Mouse (Mus musculus): ENCODE results near the gene Nrxn3.

Nrxn3 gene

GRCm38 (mm10) chr12:88808947-88809346 lies 86.3 kb downstream of the Nrxn3 start:
- DNase-seq (ENCODE audit: low read depth in 2 of 2, low spot score in 2 of 2), result no peak

DNA sequence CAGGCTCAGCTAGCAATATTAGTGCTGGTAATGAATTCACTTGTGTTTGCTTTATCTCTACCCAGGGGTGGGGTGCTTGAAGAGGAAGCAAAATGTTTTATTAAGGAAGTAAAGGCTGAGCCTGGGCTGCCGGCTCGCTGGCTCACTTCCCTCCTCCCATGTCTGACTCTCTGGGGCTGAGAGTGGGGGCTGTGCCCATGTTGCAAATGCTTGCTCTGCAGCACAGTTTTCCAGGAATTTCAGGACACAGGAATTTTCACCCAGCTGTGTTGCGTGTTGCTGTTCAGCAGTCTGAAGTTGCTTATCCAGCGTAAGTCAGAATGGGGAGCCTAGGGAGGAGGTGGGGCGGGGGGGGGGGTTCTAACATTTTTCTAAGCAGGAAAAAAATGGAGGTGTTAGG lies 89.5 kb downstream of the Nrxn3 start:
- DNase-seq (ENCODE audit: low read depth in 2 of 2, low spot score in 2 of 2), result no peak

DNA sequence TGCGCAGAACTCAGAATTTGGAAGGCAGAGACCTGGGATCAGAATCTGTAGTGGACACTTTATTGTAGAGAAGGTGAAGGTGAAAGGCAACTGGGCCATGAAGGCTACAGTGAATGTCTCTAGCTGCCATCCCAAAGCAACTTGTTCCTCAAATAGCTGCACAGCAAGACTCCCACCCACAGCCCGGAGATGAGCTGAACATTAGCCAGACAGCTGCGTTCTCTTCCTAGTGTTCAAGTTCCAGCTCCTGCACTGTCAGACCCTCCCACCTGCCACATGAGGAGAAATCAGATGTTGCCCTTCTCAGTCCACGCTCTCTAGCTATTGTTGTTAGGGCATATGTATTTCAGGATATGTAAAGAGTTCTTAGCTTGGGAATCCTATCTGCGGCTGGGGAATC lies 94.2 kb downstream of the Nrxn3 start:
- no peak for DNase-seq (ENCODE audit: low read depth in 2 of 2, low spot score in 2 of 2)

DNA sequence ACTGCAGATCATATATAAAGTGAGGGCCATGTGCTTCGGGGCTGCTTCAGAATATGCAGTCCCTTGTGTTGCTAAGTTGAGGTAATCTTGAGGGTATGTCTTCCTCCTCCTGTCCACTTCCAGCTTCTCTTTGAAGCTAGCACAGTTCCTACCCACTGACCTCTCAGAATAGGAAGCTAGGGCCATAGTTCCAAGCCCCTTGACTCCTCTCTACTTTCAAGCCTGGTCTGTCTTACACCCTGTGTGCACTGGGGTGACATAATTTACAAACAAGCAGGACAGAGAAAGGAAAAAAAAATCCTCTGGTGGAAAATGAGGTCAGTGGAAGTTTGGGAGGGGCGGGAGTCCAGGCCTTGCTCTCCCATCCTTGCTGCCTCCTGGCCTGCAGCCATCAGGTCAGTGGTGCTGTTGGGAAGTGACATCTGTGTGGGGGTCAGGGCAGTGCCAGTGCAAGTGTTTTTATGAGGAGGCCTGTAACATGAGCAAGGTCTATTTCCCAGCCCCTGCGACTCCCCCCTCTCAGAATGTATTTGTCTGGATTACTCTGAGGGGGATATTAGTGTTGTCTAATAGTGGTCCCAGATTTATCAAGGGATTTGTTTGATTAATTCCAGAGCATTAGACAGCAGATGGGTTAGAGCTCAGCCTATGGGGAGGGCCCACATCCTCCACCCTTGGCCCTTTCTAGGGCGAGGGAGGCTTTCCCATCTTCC lies 96.1 kb downstream of the Nrxn3 start:
- no peak for DNase-seq (ENCODE audit: low read depth in 2 of 2, low spot score in 2 of 2)

- no peak for DNase-seq (ENCODE audit: low read depth in 2 of 2, low spot score in 2 of 2)
Observed at GRCm38 (mm10) chr12:88819335-88819709, 96.6 kb downstream of the Nrxn3 start.

DNA sequence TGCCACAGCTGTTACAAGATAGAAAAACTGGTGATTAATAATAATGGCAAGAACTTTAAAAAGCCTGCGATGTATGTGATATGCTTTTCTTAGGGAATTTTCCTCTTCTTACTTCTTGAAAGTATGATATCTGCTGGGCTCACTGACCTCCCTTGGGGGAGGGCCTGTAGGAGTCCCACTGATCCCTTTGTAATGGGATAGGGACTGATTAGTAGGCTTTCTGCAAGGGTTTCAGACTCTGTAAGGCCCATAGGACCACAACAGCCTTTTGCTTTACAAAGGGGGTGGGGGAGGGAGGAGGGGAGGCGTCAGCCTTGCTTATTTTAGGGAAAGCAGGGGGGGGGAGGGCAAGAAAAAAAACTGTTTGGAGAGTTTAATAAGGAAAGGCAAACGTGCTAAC lies 97.5 kb downstream of the Nrxn3 start:
- DNase-seq (ENCODE audit: low read depth in 2 of 2, low spot score in 2 of 2), result no peak

DNA sequence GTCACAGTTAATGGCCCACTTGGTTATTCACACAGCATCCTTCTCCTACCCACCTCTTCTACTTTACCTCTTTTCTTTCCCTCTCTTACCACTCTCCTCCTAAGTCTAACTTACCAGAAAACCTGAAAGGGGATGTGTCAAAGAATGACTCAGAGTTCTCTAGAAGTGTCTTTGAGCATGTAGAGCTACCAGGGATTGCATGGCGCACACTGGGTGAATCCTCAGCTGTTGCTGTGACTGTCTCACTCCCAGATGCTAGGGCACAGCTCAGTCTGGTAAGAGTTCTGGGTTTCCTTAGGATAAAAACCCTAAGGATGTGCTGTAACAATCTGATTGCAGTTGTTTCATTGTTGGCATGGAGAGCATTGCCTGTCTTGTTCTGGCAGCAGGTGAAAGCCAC lies 108.2 kb downstream of the Nrxn3 start:
- DNase-seq (ENCODE audit: low read depth in 2 of 2, low spot score in 2 of 2), result no peak

GRCm38 (mm10) chr12:88835821-88836220 lies 113.1 kb downstream of the Nrxn3 start:
- no peak for DNase-seq (ENCODE audit: low read depth in 2 of 2, low spot score in 2 of 2)

- DNase-seq (ENCODE audit: low read depth in 2 of 2, low spot score in 2 of 2), result no peak
Observed at GRCm38 (mm10) chr12:88839724-88840123, 117.0 kb downstream of the Nrxn3 start.

GRCm38 (mm10) chr12:88841350-88841749 lies 118.7 kb downstream of the Nrxn3 start:
- no peak for DNase-seq (ENCODE audit: low read depth in 2 of 2, low spot score in 2 of 2)

DNA sequence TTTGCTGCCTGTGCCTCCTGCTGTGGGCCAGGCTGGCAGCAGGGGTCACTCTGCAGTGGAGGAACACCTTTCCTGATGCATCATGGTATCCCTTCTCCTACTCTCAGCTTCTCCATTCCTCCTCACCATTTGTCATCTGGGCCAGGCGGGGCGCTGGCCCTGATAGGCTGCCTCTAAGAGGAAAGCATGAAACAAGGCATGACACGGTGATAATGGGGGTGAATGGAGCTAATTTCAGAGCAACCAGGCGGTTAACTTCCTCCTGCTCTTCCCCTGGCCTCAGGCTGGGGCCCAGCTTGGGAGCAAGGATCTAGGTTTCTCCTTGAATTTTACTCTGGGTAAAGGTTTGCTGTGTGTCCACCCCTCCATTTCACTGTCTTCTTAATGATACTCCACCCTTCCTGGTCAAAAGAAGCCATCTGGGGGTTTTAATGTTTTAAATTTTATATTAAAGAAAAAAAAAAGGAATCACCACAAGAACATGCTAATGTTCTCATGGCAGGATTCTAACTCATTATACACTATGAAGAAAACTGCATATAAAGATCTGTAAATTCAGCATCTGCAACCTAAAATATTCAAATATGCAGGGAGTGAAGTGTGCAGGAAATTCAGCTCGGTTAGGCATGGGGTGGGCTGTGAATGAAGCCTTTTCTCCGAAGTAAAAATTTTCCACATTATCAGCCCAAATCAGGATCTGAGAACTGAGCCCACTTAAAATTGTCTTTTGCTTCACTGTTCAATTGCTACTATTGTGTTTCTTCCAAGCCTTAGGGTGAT lies 127.9 kb downstream of the Nrxn3 start:
- DNase-seq (ENCODE audit: low read depth in 2 of 2, low spot score in 2 of 2), result no peak

- DNase-seq (ENCODE audit: low read depth in 2 of 2, low spot score in 2 of 2), result no peak
Observed at GRCm38 (mm10) chr12:88854039-88854438, 131.4 kb downstream of the Nrxn3 start.

DNA sequence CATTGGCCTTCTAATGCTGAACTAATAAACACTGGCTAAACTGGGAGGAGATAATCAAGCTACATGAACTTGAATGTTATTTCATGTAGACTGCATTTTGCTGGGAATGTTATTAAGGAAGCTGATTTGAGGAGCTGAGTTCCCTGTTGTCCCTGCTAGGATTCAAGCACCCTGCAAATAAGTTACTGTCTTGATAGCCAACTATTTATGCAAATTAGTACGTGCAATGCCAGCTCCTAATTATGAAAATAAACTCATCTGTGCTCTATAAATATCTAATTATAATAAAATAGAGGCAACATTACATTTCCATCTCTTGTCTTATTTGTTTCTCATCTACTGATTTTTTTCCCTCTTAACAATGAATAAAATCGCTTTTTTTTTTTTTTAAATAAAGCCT lies 135.0 kb downstream of the Nrxn3 start:
- no peak for DNase-seq (ENCODE audit: low read depth in 2 of 2, low spot score in 2 of 2)

DNA sequence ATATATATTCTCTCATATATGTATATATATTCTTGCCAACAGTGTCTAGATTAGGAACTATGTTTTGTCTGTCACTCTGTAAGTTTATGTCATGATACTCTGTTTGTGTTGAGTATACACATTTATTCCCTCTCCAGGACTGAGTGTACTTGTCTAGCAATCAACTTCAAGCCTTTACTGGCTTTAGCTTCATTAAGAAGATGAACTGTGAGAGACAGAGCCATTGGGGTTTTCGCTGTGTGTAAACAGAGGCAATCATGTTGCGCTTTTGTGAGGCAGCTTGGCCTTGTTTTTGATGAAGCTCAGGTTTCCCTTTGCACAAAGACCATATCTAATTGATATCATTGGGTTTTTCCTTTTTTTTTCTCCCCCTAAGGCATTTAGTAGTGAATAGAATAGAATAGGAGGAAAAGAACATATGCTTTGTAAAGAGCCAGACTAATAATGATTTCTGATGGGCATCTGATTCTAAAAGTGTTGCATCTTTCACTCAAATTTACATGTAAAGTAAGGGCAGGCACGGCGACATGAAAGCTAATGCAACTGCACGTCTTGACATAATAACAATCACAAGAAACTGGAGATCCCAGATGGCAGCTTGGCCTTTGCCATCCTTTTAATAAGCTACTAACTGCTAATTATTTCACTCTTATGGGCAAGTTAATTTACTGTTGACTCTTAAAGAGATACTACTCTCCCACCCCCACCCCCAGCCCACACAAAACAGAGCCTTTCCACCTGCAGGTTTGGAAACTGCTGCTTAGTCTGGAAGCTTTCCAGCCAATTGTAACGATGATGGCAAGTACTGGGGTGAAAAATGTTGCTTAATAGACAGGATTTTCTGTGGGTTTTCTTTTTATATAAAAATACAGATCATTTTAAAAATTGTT lies 137.0 kb downstream of the Nrxn3 start:
- no peak for DNase-seq (ENCODE audit: low read depth in 2 of 2, low spot score in 2 of 2)

- DNase-seq (ENCODE audit: low read depth in 2 of 2, low spot score in 2 of 2), result no peak
Observed at GRCm38 (mm10) chr12:88860397-88860796, 137.7 kb downstream of the Nrxn3 start.

GRCm38 (mm10) chr12:88863069-88863468 lies 140.4 kb downstream of the Nrxn3 start:
- no peak for DNase-seq (ENCODE audit: low read depth in 2 of 2, low spot score in 2 of 2)

GRCm38 (mm10) chr12:88868288-88868687 lies 145.6 kb downstream of the Nrxn3 start:
- no peak for DNase-seq (ENCODE audit: low read depth in 2 of 2, low spot score in 2 of 2)

- no peak for DNase-seq (ENCODE audit: low read depth in 2 of 2, low spot score in 2 of 2)
Observed at GRCm38 (mm10) chr12:88897331-88897730, 174.7 kb downstream of the Nrxn3 start.

GRCm38 (mm10) chr12:88900014-88900727 lies 177.5 kb downstream of the Nrxn3 start:
- DNase-seq (ENCODE audit: low read depth in 2 of 2, low spot score in 2 of 2), result no peak

GRCm38 (mm10) chr12:88900728-88901080 lies 178.0 kb downstream of the Nrxn3 start:
- no peak for DNase-seq (ENCODE audit: low read depth in 2 of 2, low spot score in 2 of 2)

DNA sequence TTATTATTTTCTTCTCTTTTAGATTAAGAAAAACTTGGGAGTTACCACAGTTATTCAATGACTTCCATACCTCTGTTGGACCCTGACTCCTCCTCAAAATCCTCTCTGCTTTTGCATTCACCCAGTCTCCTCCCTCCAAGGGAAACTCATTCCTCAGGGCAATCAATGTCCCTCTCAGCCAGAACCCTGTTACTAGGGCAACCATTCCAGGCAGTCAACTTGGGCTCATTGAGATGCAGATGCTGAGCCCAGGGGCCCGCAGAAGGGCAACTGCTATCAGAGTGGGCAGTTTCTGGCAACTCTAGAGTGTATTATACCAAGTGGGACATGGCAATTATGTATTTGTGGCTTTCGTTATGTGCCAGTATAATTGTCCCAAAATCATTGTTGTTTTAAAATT lies 188.1 kb downstream of the Nrxn3 start:
- DNase-seq (ENCODE audit: low read depth in 2 of 2, low spot score in 2 of 2), result no peak
